Mouse (Mus musculus) layer of hippocampus, adult 2 months (tissue): Measurements from ENCODE around the gene Sh3rf3. TPM values are rescaled to one million over a fixed set of nuclear protein-coding genes. Genes with fewer than 3 reads are reported as not detected.

Source experiments
- DNase-seq, 2 experiments: peaks; one replicate each; pipeline ENCODE4 v3.0.0; 2022; ENCODE audit warnings: low spot score in 2 of 2
- H3K27ac ChIP-seq: fragments of 200-600 bp; 2 replicates; pipeline ENCODE4 v1.8.1; 2022
- H3K4me3 ChIP-seq: fragments of 200-600 bp; 2 replicates; pipeline ENCODE4 v1.8.1; 2022; ENCODE audit warnings: mild to moderate bottlenecking
- CTCF ChIP-seq: fragments of 200-600 bp; conservative IDR thresholded peaks from 2 replicates; pipeline ENCODE4 v1.8.1; 2022; ENCODE audit warnings: antibody characterized with exemption, mild to moderate bottlenecking, moderate library complexity
- total RNA-seq, 2 experiments: library from RNA; stranded (reverse); gene quantifications; 2 replicates each; pipeline ENCODE4 v1.2.3; 2021

Gene Sh3rf3
- total RNA-seq, 2 experiments from 2014 or later: 33.4 to 34.5 TPM

DNA sequence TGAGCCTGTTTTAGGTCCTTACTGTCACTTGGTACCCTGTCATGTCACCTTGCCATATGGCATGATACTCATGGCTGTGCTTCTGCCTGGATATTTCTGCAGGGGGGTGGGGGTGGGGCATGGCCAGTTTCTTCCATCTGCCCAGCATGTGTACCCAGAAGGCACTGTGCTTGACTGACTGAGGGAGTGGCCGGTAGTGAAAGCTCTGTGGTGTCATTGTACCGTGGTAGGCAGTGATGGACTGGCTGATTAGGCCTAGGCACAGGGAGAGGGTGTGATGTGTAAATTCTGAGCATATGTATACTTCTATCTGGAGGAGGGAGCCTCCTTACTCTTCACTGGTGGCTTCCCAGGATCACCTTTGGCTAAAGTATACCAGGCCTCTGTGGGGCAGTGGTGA lies 51.6 kb downstream of the Sh3rf3 start:
- no peak overlapping the region for H3K27ac ChIP-seq
- no peak for TF ChIP-seq CTCF
- no peak for DNase-seq
- no peak overlapping the region for H3K4me3 ChIP-seq

DNA sequence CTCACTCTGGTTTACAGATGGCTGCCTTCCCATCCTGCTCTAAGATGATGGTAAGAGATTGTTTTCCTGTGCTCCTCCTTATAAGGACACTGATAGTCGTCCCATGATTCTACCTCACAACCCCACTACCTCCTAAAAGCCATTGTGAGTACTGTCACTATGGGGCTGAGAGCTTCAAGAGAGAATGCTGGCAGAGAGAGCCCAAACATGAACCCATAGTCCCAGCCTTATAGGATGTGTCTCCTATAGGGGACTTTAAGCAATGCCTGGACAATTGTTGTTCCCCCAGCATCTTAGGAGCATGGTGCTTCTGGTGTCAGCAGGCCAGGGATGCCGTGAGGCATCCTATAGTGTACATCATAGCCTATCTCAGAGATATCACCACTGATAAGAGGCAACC lies 54.4 kb downstream of the Sh3rf3 start:
- H3K27ac ChIP-seq: no peak overlapping the region
- no peak for TF ChIP-seq CTCF
- H3K4me3 ChIP-seq: no peak overlapping the region
- DNase-seq: no peak

DNA sequence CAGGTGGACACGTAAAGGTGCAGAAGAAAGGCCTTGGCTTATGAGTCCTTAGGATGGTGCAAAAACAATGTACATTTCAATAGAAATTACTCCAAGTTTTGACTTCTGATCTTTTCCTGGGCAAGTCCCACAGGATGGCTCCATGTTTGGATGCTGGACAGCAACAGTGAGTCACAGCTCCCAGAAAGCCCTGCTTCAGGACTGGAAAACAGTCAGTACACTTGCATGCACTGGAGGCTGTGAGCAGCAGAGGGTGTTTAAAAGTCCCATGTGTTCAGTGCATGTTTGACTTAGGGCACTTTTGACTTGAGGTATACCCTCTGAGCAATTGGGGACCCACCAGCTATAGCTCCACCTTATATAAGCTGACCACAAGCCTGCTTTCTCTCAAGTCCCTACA lies 56.7 kb downstream of the Sh3rf3 start:
- Histone ChIP-seq H3K4me3 (no peak overlapping the region), H3K27ac (no peak overlapping the region)
- no peak; the same call in 1 of the 2 replicates for TF ChIP-seq CTCF
- DNase-seq: no peak

DNA sequence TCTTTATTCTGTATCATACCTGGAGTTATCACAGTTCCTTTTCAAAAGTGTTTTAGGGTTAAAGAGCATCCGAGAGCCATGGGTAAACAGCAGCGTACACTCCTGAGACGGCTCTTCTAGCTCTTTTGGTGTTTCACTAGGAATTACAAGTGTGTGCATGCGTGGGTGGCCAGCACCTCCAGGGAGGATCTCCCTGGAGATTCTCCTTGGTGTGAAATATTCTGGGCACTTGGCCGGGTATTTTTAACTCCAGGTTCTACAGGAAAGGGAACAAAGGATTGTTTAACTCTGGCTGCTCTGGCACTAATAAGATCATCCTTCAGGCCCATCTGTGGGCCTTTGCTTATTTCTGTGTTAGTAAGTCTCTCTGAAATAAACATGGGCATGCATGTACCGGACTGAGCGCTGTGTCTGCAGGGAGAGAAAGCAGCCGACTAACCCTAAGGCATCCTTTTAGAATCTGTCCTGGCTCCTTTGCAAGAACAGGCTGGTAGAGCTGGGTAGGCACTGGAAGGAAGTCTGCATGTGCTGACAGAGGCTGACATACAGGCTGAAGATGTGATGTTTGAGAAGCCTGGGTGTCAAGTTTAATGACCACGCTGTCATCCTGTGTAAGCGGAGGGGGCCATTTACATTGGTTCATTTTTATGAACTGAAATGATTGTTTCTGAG lies 58.1 kb downstream of the Sh3rf3 start:
- peak overlapping the region; percentile 77 for H3K27ac ChIP-seq
- no peak overlapping the region; the same call in 1 of the 2 replicates for H3K4me3 ChIP-seq
- TF ChIP-seq CTCF: no peak
- peak; percentile 29 to 31 for DNase-seq

DNA sequence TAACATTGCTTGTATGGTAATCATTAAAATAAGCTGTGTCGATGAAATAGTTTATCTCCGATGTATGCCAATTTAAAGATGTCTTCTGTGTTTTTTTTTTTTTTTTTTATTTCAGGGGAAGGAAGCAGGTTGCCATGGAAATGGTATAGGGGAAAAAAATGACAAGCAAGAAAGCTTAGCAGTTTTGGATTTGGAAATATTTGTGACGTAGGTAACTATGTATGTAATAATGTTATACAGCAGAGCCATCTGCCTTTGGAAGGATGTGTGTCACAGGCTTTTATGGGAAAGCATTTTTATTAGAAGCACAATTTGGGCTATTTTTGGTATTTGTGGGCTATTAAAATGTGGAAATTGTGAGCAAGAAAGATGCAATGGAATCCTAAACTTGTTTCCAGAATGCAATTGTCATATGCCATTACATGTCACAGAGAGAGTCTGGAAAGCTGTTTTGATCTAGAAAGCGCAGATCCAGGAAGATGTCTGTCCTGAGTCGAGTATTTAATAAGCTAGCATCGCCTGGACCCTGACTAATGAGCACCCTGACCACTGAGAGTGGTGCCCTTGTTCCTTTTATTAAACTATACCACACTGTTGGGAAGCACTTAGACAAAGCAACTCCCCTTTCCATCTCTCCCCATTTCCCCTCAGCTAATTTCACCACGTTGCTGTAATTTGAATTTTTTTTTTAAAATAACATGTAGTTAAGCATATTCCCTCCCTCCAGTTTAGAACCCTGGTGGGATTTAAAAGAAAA lies 58.8 kb downstream of the Sh3rf3 start:
- TF ChIP-seq CTCF: no peak
- peak overlapping the region; percentile 77; the same call in 1 of the 2 replicates for H3K27ac ChIP-seq
- no peak for DNase-seq
- no peak overlapping the region for H3K4me3 ChIP-seq

DNA sequence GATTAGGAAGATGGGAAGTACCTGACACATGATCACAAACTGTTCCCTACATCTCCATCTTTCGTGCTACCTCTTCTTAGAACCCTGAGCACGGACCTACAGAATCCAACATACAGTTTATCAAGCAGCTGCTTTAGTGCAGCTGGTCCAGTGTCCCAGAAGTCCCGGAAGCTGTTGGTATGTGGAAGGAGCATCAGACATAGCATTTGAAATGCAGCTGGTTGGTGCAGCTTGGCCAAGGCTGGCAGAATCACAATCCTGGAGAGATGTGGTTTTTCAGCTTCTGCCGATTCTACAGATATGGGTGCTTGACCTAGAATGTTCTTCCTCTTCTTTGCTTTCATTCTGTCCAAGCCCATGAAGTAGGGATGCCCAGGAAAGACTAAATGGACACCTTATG lies 64.7 kb downstream of the Sh3rf3 start:
- no peak for TF ChIP-seq CTCF
- no peak for DNase-seq
- no peak overlapping the region for H3K4me3 ChIP-seq
- H3K27ac ChIP-seq: no peak overlapping the region

DNA sequence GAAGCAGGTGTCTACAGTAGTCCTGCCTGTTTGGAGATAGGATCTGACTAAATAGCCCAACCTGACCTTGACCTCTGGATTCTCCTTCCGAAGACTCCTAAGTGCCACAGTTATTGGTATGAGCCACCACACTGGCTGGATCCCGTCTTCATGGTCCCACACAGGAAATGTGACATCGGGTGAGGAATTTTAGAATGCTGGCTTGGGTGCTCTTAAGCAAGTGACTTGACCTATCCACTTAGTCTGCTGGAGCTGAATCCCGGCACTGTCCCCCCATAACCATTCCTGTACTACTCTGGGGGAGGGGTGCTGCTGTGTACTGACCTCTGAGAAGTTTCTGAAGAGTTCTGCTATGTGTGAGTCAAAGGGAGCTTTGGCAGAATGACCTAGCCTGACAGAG lies 65.5 kb downstream of the Sh3rf3 start:
- Histone ChIP-seq H3K4me3 (no peak overlapping the region), H3K27ac (no peak overlapping the region)
- TF ChIP-seq CTCF: no peak
- DNase-seq: no peak

DNA sequence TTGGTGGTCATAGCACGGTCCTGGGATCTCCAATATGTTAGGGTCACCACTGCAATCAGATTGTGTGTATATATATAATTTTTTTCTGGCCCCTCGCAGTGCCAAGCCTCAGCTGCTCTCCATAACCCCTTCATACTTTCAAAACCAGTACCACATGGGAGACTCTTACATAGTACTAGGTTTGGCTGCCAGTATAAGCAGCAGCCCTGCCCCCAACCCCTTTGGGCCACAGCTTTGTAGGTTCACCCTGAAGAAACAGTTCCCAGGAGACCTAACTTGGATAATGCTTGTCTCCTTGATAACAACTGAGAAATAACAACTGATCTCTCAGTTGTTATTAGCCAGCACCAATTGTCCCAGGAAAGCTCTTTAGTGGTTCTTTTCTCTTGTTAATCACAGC lies 69.6 kb downstream of the Sh3rf3 start:
- TF ChIP-seq CTCF: no peak
- Histone ChIP-seq H3K27ac (no peak overlapping the region), H3K4me3 (no peak overlapping the region)
- DNase-seq: no peak

DNA sequence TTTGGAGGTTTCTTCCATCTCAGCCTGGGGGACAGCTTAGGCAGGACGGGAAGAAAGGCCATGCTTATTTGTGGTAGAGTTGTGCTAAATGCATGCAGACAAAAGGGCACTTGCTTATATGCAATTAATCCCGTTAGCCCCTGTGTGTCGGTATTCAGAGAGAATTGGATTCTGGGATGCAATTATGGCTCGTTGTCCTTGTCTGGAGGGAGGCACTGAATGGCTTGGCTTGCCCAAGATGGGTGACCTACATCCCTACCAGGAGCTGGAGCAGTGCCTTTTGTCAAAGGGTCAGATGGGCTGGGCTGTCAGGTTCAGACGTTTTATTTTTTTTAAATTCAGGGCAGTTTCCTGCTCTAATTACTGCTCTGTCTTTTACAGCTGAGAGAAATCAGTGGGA lies 72.2 kb downstream of the Sh3rf3 start:
- TF ChIP-seq CTCF: no peak
- DNase-seq: no peak

DNA sequence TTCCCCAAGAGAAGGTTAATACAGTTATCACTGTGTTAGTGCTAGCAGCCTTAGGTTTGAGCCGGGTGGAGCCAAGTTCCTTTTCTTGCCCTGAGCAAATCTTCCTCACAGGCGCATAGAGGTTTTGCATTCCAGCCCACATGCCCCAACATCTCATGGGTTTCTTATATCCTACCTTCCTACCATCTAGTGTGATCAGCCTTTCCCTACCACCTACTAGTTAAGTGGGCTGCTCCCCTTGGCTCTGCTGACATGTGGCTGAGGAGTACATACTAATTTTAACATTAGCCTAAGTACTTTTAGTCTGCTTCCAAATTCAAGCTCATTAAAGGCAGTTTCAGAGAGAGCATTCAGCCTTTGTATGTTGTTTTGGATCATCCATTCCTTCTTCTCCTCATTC lies 72.7 kb downstream of the Sh3rf3 start:
- TF ChIP-seq CTCF: no peak
- Histone ChIP-seq H3K27ac (no peak overlapping the region), H3K4me3 (no peak overlapping the region)
- no peak for DNase-seq

More for the DNA sequence above, 72.2 kb downstream of the Sh3rf3 start:
- Histone ChIP-seq H3K4me3 (no peak overlapping the region), H3K27ac (0 out of 2 replicates have a peak overlapping the region, but pooled peaks have one; percentile 18)

DNA sequence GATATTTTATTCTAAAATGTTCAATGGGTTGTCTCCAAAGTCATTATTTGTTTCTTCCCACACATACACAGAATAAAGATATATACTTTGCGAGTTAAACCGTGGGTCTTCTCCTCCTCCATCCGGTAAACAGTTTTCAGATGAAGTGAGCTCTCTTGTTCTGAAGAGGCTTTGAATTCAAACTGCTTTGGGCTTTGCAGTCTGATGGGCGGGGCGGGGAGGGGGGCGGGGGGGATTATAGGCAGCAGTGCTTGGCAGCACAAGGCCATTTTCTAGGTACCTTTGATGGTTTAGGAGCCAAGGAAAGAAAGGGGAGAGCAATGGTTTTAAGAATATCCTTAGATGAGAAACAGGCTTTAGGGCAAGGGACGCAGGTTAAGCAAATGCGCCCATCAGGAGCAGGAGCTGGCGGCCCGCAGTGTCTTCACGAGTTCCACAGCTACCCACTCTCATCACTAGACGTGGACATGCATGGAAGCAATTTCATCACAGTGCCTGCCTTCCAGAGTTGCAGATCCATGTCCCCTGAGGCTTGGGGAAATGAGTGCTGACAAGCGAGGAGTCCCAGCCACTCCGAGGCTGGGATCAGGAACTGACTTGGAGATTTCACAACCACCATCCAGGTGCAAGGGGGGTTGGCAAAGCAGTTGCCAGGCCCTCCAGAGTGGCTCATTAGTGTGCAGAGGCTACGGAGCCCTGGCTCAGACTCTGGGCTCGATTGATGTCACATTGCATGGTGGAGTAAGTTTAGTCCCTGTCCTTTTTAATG lies 77.7 kb downstream of the Sh3rf3 start:
- DNase-seq: no peak
- Histone ChIP-seq H3K4me3 (no peak overlapping the region), H3K27ac (no peak overlapping the region)
- no peak for TF ChIP-seq CTCF

DNA sequence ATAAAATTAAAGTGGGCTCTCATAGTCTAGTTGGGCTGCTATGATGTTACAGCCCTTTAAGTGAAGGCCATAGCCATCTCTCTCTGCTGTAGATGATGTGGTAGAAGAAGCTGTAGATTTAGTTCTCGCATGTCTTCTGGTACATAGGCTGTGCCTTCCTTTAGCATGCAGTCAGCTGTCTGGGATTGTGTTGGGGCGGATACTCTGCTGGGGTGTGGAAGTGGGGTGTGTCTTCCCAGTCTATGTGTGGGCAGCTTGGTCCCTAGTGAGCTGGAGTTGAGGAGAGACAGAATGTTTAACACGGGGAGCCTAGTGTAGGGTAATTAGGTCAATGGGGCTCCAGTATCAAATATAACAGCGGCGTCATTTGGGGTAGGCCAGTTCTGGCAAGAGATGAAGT lies 82.3 kb downstream of the Sh3rf3 start:
- Histone ChIP-seq H3K4me3 (no peak overlapping the region), H3K27ac (no peak overlapping the region)
- no peak for TF ChIP-seq CTCF
- no peak for DNase-seq

DNA sequence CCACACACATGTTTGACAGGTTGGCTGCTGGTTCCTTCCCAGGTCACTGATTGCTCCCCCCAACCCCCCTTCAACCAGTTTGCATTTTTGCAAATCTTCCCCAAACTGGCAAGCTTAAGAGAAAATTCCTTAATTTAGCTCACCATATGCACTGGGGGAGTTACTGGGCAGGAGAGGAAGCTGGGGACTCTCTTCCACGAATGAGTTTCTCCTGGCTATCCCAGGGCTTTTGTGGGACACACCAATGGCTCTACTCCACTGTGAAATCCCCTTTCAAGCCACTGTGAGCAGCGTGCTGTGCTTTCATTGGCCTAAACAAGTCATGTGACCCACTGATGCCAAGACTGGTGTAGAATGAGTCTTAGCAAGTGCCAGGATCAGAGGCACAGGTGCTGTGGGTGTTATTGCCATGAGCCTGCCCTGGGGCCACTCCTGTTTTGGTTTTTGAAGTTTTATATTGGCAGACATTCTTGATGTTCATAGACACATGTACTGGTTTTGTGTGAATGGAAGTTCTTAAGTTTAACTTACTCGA lies 83.9 kb downstream of the Sh3rf3 start:
- no peak for DNase-seq
- no peak overlapping the region for H3K27ac ChIP-seq
- no peak for TF ChIP-seq CTCF
- no peak overlapping the region for H3K4me3 ChIP-seq
